Mouse (Mus musculus) gastrocnemius, postnatal 14 days (tissue): ENCODE measurements around the gene Ass1. TPM values are rescaled to one million over a fixed set of nuclear protein-coding genes. Genes with fewer than 3 reads are reported as not detected.

Experiments used
- DNase-seq: peaks from one replicate; pipeline ENCODE4 v3.0.0; 2021; ENCODE audit warnings: mixed read lengths
- intact Hi-C: fragments of 180-260 bp; cut with DNase I; formaldehyde crosslinking; loops from one replicate; pipeline ENCODE4 v1.15.1; 2025; ENCODE audit warnings: low total_unique reads
- total RNA-seq, 2 experiments: library from RNA; stranded (reverse); gene quantifications; 2 replicates each; pipeline ENCODE4 v1.2.3; 2021

The Ass1 gene
- total RNA-seq, 2 experiments from 2014 or later: 1.2 to 2.0 TPM

- intact Hi-C loops: no loop called here
- DNase-seq: peak; percentile 53
Measured at GRCm38 (mm10) chr2:31454280-31454679, 15.7 kb upstream of the Ass1 start.

- DNase-seq: no peak
- intact Hi-C loops: no loop called here
Measured at GRCm38 (mm10) chr2:31455418-31455817, 14.6 kb upstream of the Ass1 start.

DNA sequence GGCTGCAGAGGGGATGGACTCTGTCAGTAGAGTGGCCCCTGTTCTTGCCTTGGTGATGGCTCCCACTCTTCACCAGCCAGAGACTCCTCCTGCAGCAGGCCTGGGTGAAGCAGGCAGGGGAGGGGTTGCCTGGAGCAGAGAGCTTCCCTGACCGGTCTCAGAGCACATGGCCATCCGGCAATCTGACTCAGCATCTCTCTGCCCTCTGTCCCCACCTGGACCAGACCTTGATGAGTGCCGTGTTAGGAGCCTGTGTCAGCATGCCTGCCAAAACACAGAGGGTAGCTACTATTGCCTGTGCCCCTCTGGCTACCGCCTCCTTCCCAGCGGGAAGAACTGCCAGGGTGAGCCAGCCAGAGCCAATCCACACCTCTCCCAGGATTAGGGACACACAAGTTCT is 11.5 kb upstream of the Ass1 start:
- intact Hi-C loops: no loop called here
- no peak for DNase-seq

DNA sequence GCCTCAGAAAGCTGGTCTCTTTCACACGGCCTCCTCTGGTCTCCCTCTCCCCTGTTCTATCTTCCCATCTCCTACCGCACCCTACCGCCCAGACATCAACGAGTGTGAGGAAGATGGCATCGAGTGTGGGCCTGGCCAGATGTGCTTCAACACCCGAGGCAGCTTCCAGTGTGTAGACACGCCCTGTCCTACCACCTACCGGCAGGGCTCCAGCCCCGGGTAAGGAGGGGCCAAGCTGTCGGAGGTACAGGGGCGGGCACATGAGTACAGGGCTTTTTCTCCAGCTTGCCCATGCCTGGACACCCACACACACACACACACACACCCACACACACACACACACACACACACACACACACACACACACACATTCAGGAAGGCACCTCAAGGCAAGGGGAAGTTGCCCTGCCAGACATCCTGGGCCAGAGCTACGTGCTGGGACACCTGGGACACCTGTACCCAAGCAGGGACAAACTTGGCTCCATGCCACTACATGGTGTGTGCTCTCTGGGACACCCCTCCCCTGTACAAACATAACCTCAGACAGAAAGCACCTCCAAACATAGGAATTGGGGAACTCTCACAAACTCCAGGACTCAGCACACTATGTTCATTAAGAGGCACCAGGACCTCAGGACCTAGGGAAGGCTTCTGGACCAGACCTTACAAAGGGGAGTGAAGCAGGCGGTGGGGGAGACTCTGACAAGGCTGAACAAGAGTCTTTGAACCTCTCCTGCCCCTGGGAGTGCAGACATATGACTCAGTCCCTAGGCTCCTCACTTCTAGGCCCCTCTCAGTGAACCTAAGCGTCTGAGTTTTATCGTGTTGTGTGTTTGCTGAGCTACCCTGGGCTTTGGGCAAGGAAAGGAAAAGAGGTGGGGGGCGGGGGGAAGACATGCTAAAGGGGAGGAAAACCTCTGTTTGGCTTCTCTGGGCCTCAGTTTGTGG is 10.7 kb upstream of the Ass1 start:
- DNase-seq: no peak
- intact Hi-C loops: no loop called here

DNA sequence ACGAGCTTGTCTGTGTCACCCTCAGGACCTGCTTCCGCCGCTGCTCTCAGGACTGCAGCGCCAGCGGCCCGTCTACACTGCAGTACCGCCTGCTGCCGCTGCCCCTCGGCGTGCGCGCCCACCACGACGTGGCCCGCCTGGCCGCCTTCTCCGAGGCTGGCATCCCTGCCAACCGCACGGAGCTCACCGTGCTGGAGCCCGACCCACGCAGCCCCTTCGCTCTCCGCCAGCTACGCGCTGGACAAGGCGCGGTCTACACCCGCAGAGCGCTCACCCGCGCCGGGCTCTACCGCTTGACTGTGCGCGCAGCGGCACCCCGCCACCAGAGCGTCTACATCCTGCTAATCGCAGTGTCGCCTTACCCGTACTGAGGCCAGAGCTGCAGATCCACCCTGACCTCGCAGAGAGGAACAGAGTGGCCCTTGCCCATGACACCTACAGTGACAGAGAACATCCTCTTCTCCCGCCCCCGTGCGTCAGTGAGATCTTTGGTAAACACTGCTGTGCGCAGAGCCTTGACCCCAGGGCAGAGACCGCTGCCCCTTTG is 9.9 kb upstream of the Ass1 start:
- intact Hi-C loops: no loop called here
- peak; percentile 40 for DNase-seq

- intact Hi-C loops: no loop called here
- DNase-seq: no peak
Measured at GRCm38 (mm10) chr2:31460920-31461319, 9.1 kb upstream of the Ass1 start.

GRCm38 (mm10) chr2:31462051-31462450 is 8.0 kb upstream of the Ass1 start:
- no peak for DNase-seq
- intact Hi-C loops: no loop called here

DNA sequence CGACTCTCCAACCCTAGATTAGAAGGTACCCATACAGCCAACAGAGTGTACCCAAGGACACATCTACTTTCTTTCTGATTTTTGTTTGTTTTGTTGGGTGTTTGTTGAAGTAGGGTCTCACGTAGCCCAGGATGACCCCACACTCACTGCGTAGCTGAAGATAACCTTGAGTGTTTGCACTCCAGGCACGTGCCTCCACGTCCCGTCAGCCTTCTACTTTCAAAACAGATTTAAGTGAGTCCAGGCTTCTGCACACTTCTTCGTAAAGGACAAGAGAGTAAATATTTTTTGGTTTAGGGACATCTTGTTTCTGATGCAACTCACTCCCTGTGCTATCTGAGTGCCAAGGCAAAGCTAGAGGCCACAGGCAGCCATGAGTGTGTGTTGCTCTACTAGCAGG is 6.8 kb upstream of the Ass1 start:
- no peak for DNase-seq
- intact Hi-C loops: no loop called here

- intact Hi-C loops: no loop called here
Measured at GRCm38 (mm10) chr2:31463696-31464528, 6.1 kb upstream of the Ass1 start.

DNA sequence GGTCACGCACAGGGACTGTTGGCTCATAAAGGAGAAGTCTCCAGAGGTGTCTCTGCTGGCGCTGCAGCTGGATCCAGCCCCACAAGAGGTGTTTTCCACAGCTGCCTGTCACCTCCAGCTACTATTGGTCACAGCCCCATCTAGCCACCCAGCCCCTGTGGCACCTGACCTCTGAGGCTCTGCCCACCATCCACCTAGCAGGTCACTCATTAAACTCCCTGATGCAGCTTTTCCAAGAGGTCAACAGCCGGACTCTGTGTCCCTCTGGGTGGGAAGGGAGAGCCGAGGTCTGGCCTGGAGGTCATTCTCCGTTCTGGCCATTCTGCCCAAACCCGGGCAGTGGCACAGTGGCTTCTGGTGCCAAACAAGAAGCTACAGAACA is 5.5 kb upstream of the Ass1 start:
- DNase-seq: no peak
- intact Hi-C loops: no loop called here

More at GRCm38 (mm10) chr2:31463696-31464528, 6.1 kb upstream of the Ass1 start:
- DNase-seq: no peak

DNA sequence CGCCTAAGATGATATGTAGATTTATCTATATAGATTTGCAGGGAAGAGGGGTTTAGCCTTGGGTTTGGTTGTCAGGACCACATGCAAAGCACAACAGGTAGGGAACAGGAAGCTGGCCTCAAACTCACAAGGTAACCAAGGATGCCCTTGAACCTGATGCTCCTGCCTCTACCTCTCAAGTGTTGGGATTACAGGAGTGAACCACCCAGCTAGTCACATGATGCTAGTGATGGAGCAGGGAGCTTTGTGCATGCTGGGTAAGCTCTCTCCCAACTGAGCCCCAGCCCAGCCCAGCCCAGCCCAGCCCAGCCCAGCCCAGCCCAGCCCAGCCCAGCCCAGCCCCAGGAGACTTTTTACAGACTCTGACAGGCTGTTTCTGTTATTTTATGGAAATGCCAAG is 2.5 kb upstream of the Ass1 start:
- intact Hi-C loops: no loop called here
- no peak for DNase-seq

DNA sequence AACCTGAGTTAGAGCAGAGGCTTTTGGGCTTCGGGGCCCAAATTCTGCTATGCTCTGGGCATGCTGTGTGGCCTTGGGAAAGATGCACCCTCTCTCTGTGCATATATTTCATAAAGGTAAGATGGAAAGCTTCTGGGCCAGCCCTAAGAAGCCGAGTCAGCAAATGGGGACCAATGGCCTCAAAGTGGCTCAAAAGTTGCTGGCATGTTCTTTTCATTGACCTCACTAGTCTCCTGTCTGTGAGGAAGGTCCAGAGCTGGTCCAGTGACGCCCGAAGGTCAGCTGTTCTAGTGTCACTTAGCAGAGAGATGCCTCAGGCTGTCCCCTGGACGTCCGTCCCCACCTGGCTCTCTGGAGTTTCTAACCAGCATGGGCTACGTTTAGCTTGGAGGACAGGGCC is 1.1 kb upstream of the Ass1 start:
- no peak for DNase-seq
- intact Hi-C loops: no loop called here

DNA sequence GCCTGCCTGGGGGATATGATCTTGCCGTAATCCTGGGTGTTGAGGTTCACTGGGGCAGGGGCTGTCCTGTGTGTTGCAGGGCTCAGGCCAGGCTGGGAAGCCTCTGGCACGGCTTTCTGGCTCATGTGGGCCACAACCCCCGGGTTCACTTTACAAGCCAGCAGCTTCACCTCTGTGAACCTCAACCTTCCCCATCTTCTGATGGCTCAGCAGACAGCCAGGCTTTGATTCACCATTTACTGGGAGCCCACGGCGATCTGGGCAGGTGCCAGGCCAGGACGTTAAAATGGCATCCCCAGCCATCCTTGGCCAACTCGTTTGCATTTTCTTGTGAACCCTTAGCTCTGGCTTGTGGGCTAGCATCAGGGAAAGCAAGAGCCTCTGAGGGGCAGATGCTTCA is 527 bp upstream of the Ass1 start:
- intact Hi-C loops: no loop called here
- no peak for DNase-seq

GRCm38 (mm10) chr2:31470683-31471385 is 827 bp downstream of the Ass1 start:
- no peak for DNase-seq
- intact Hi-C loops: no loop called here

- intact Hi-C loops: loop anchor here (2.0 kb wide), 1 partner anchor 37 kb away; no protein-coding TSS in a partner anchor
- DNase-seq: no peak
Measured at GRCm38 (mm10) chr2:31471611-31472010, 1.6 kb downstream of the Ass1 start.

DNA sequence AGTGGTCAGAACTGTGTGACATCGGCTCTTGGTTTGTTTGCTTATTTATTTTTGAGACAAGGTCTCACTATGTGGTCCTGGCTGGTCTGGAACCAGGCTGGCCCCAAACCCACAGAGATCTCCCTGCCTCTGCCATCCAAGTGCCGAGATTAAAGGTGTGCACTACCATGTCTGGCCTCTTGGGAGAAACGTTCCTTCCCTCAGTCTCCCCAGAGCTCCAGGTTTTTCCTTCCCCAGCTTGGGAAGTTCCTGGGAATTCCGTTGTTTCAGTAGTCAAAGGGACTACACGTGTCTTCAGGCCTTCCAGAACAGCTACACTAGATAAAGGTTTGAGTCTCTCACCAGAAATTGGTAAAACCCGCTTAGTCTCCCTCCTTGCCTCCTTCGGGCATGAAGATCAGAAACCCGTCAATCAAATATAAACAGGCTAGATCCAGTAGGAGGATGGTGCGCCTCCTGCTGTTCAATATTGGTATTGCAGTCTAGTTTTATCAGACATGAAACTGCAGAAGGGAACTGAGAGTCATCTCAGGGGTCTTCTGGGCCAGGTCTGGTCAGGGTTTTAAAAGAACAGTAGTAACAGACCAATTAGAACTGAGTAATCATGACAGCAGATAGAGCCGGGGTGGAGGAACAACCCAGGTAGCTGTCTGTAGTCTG is 2.5 kb downstream of the Ass1 start:
- DNase-seq: peak; percentile 28
- intact Hi-C loops: loop anchor here (2.0 kb wide), 1 partner anchor 38 kb away; no protein-coding TSS in a partner anchor

DNA sequence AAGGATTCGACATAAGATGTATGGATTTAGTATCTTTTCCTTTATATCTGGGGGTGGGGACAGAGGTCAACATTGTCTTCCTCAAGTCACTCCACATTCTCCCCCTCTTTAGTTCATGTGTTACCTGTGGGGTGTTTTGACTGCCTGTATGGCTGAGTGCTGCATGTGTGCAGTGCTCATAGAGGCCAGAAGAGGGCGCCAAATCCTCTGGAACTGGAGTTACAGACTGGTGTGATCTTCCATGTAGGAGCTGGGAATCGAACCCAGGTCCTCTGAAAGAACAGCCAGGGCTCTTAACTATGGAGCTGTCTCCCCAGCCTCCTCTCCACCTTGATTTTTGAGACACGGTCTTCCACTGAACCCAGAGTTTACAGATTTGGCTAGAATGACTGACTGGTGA is 3.9 kb downstream of the Ass1 start:
- DNase-seq: no peak
- intact Hi-C loops: loop anchor here (2.0 kb wide), 1 partner anchor 39 kb away; no protein-coding TSS in a partner anchor

DNA sequence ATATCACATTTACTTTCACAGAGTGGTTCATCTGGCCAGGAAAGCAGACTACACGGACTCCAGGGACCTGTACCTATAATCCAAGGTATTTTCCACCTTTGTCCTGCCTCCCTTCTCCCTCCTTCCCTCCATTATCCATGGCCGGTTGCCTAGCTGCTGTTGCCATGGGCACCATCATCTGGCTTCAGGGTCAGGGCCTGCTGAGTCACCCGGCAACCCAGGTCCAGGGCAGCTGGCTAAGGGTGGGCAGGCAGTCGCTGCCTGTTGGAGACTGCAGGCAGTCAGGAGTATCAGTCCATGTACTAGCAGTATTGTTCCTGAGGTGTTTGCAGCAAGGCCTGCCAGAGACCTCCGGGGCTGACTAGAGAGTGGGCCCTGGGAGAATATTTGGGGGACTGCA is 4.7 kb downstream of the Ass1 start:
- intact Hi-C loops: no loop called here
- DNase-seq: no peak
